Comparison of ENCODE assay signal across 8 mouse cellular contexts in genomic region chr4:34550748-34551097, GRCm38 (mm10). TPM values are rescaled to one million over a fixed set of nuclear protein-coding genes. Genes with fewer than 3 reads are reported as not detected.
A peak's percentile ranks its signal among the peaks of the same experiment; 100 is the strongest.
DNase-seq lines count a peak whose midpoint lies in the region; ATAC-seq and TF ChIP-seq lines count a peak whose summit lies in the region.

TSS of gene Akirin2 (plus strand) at chr4:34550937.

- peak within 1 kb of the TSS; percentile 82 for H3ac ChIP-seq in C2C12 (ENCODE audit: control insufficient read depth, insufficient read length, low read depth)

- H3K36me3 ChIP-seq in C2C12 (ENCODE audit: control insufficient read depth, insufficient read depth): peaks cover 10% of the 10 kb centered on the region
- H3K36me3 ChIP-seq in embryonic facial prominence, embryonic 15.5 days: no peaks in the 10 kb centered on the region
- H3K36me3 ChIP-seq in heart, embryonic 16.5 days (ENCODE audit: control insufficient read depth, insufficient read depth): no peaks in the 10 kb centered on the region
- no peaks in the 10 kb centered on the region for H3K36me3 ChIP-seq in midbrain, embryonic 16.5 days (ENCODE audit: control insufficient read depth, insufficient read depth, low read length)

- H3K9ac ChIP-seq in embryonic facial prominence, embryonic 15.5 days: peak within 1 kb of the TSS; percentile 96
- peak within 1 kb of the TSS; percentile 92 for H3K9ac ChIP-seq in heart, embryonic 16.5 days (ENCODE audit: low read length)
- H3K9ac ChIP-seq in midbrain, embryonic 16.5 days (ENCODE audit: low read depth, low read length): peak within 1 kb of the TSS; percentile 96

- DNase-seq in cerebellum, adult 9-10 months: peak; percentile 42
- no peak for DNase-seq in cerebellum, adult 11 months
- no peak for DNase-seq in left cerebral cortex, postnatal 36 days (ENCODE audit: low spot score in 2 of 2)
- DNase-seq in frontal cortex, postnatal 10 days (ENCODE audit: low spot score in 2 of 2): no peak

- peaks cover 36% of the 10 kb centered on the region for H3K79me3 ChIP-seq in C2C12 (ENCODE audit: low read depth)

- TF ChIP-seq CTCF in C2C12 (IDR thresholded peaks at IDR 0.05; ENCODE audit: control insufficient read depth, insufficient read depth, insufficient read length): no peak

- peak; percentile 63 for ATAC-seq in embryonic facial prominence, embryonic 15.5 days (ENCODE audit: insufficient number of reproducible peaks, low FRiP score, low TSS enrichment, low read depth)
- ATAC-seq in heart, embryonic 16.5 days (replicated peaks; ENCODE audit: extremely low read depth, insufficient read depth, low FRiP score): peak; percentile 49
- no peak; the same call in 1 of the 2 replicates for ATAC-seq in midbrain, embryonic 16.5 days

- H3K27me3 ChIP-seq in C2C12 (ENCODE audit: control insufficient read depth, insufficient read depth, insufficient read length): no peaks in the 10 kb centered on the region
- no peaks in the 10 kb centered on the region for H3K27me3 ChIP-seq in embryonic facial prominence, embryonic 15.5 days
- H3K27me3 ChIP-seq in heart, embryonic 16.5 days (ENCODE audit: control insufficient read depth, insufficient read depth, low read length): no peaks in the 10 kb centered on the region
- H3K27me3 ChIP-seq in midbrain, embryonic 16.5 days (ENCODE audit: control insufficient read depth, insufficient read depth, low read depth, low read length): no peaks in the 10 kb centered on the region

- no peaks in the 10 kb centered on the region for H3K9me3 ChIP-seq in embryonic facial prominence, embryonic 15.5 days (replicated peaks)
- H3K9me3 ChIP-seq in heart, embryonic 16.5 days (replicated peaks; ENCODE audit: control insufficient read depth, low read length): no peaks in the 10 kb centered on the region
- H3K9me3 ChIP-seq in midbrain, embryonic 16.5 days (replicated peaks; ENCODE audit: control insufficient read depth, low read length, poor library complexity, severe bottlenecking): no peaks in the 10 kb centered on the region

- H3K79me2 ChIP-seq in C2C12 (ENCODE audit: control insufficient read depth, insufficient read depth): peaks cover 51% of the 10 kb centered on the region

- H3K4me2 ChIP-seq in embryonic facial prominence, embryonic 15.5 days (replicated peaks): peak within 1 kb of the TSS; percentile 55
- H3K4me2 ChIP-seq in heart, embryonic 16.5 days (ENCODE audit: low read depth, low read length): peak within 1 kb of the TSS; percentile 86
- H3K4me2 ChIP-seq in midbrain, embryonic 16.5 days (ENCODE audit: low read length): peak within 1 kb of the TSS; percentile 85

- 0% methylated on average over 48 of the region's 53 CpGs for WGBS in embryonic facial prominence, embryonic 15.5 days
- WGBS in heart, embryonic 16.5 days: 0% methylated on average over 53 of the region's 53 CpGs
- under 1% methylated on average over 45 of the region's 53 CpGs for whole genome bisulfite sequencing in midbrain, embryonic 16.5 days

- intact Hi-C loops in left cerebral cortex, postnatal 36 days (cut with DNase I): loop anchor here (5.0 kb wide), 1 partner anchor 1303 kb away; no protein-coding TSS in a partner anchor

- H3K4me3 ChIP-seq in C2C12 (ENCODE audit: insufficient read depth, poor library complexity, severe bottlenecking): peak within 1 kb of the TSS; percentile 80
- H3K4me3 ChIP-seq in embryonic facial prominence, embryonic 15.5 days (replicated peaks): peak within 1 kb of the TSS; percentile 95
- H3K4me3 ChIP-seq in heart, embryonic 16.5 days (ENCODE audit: low read length): peak within 1 kb of the TSS; percentile 72
- peak within 1 kb of the TSS; percentile 91 for H3K4me3 ChIP-seq in midbrain, embryonic 16.5 days (ENCODE audit: low read depth, low read length)

- peak within 1 kb of the TSS; percentile 95 for H3K27ac ChIP-seq in embryonic facial prominence, embryonic 15.5 days (replicated peaks)
- peak within 1 kb of the TSS; percentile 97 for H3K27ac ChIP-seq in heart, embryonic 16.5 days (ENCODE audit: low read length)
- H3K27ac ChIP-seq in midbrain, embryonic 16.5 days (ENCODE audit: low read length): peak within 1 kb of the TSS; percentile 94

- H3K4me1 ChIP-seq in embryonic facial prominence, embryonic 15.5 days: peaks cover 6% of the 10 kb centered on the region; the same call in 1 of the 2 replicates
- H3K4me1 ChIP-seq in heart, embryonic 16.5 days (ENCODE audit: control insufficient read depth, insufficient read depth, low read length): peaks cover 23% of the 10 kb centered on the region
- peaks cover 32% of the 10 kb centered on the region for H3K4me1 ChIP-seq in midbrain, embryonic 16.5 days (ENCODE audit: control insufficient read depth, insufficient read depth, low read length)

TF ChIP-seq in C2C12, 6 proteins besides CTCF, POLR2A, EP300 and RAD21:
- TF ChIP-seq USF1 (IDR thresholded peaks at IDR 0.05; ENCODE audit: low read depth) (no peak), FOSL1 (IDR thresholded peaks at IDR 0.05; ENCODE audit: insufficient read depth, low read length, poor library complexity, severe bottlenecking) (no peak), MAX (IDR thresholded peaks at IDR 0.05) (no peak), MYOD1 (IDR thresholded peaks at IDR 0.05; ENCODE audit: control insufficient read depth, insufficient read length, low read depth) (no peak), MYOG (IDR thresholded peaks at IDR 0.05; ENCODE audit: control insufficient read depth, extremely low read depth, insufficient read length) (no peak), CEBPB (IDR thresholded peaks at IDR 0.05; ENCODE audit: low read depth) (no peak)

RNA-seq across cellular contexts. Expression of gene Akirin2, which starts in this region (rescaled TPM):
- 59.6 TPM for polyA plus RNA-seq in C2C12 (2012; fragmentation: generic; extraction: Trizol)
- 56.0 and 56.5 TPM in 2 replicates for polyA plus RNA-seq in embryonic facial prominence, embryonic 15.5 days (2015; fragmentation: Nextera tagmentation; extraction: Ambion mirVana)
- 28.1 and 31.0 TPM in 2 replicates for polyA plus RNA-seq in heart, embryonic 16.5 days (2015; fragmentation: Nextera tagmentation; extraction: Ambion mirVana)
- 100 to 1,000 TPM; 105 TPM for total RNA-seq in left cerebral cortex, postnatal 36 days (2021)
- polyA plus RNA-seq in midbrain, embryonic 16.5 days (2015; fragmentation: Nextera tagmentation; extraction: Ambion mirVana): 68.4 and 81.2 TPM in 2 replicates
